Mouse (Mus musculus) kidney, postnatal 0 days (tissue): ENCODE results near the gene Sap30bp. TPM values are rescaled to one million over a fixed set of nuclear protein-coding genes. Genes with fewer than 3 reads are reported as not detected.

Experiments used
- ATAC-seq: fragments of 200-750 bp; cut with Nextera tagmentation; replicated peaks from 2 replicates; pipeline ENCODE4 v1.8.0; 2017; ENCODE audit warnings: low read depth, moderate number of reproducible peaks, moderate TSS enrichment, moderate library complexity; ENCODE audit not compliant: low FRiP score
- DNase-seq: peaks from one replicate; pipeline ENCODE4 v3.0.0-alpha.2; 2016; ENCODE audit warnings: low spot score
- H3K27ac ChIP-seq: fragments of 300-500 bp; sonication (generic); 2 replicates; pipeline ENCODE4 v1.5.1; 2014; ENCODE audit warnings: mild to moderate bottlenecking
- H3K27me3 ChIP-seq: fragments of 300-500 bp; sonication (generic); 2 replicates; pipeline ENCODE4 v1.6.1; 2014; ENCODE audit warnings: low read length, mixed read lengths; ENCODE audit not compliant: insufficient read depth
- H3K36me3 ChIP-seq: fragments of 300-500 bp; sonication (generic); 2 replicates; pipeline ENCODE4 v1.6.1; 2014; ENCODE audit warnings: low read length, mixed read lengths; ENCODE audit not compliant: insufficient read depth
- H3K4me1 ChIP-seq: fragments of 300-500 bp; sonication (generic); replicated peaks from 2 replicates; pipeline ENCODE4 v1.6.1; 2014; ENCODE audit warnings: antibody characterized with exemption, low read length, mixed read lengths; ENCODE audit not compliant: insufficient read depth
- H3K4me2 ChIP-seq: fragments of 300-500 bp; sonication (generic); 2 replicates; pipeline ENCODE4 v1.6.1; 2014; ENCODE audit warnings: mild to moderate bottlenecking, low read length, moderate library complexity, mixed read lengths
- H3K4me3 ChIP-seq: fragments of 300-500 bp; sonication (generic); replicated peaks from 2 replicates; pipeline ENCODE4 v1.5.1; 2014; ENCODE audit warnings: low read depth, low read length
- H3K9ac ChIP-seq: fragments of 300-500 bp; sonication (generic); 2 replicates; pipeline ENCODE4 v1.6.1; 2014; ENCODE audit warnings: low read depth, low read length
- H3K9me3 ChIP-seq: fragments of 300-500 bp; sonication (generic); replicated peaks from 2 replicates; pipeline ENCODE4 v1.6.1; 2016; ENCODE audit warnings: low read length, inconsistent platforms, mixed read lengths
- CTCF ChIP-seq: IDR thresholded peaks from 2 replicates; pipeline ENCODE4 v1.5.1; 2016; ENCODE audit warnings: antibody characterized with exemption, low read depth, mild to moderate bottlenecking, moderate library complexity
- WGBS: fragments of 180-500 bp; shearing (Covaris S2); extraction: QIAGEN DNeasy Blood & Tissue Kit; methylation state at CpG from one replicate; pipeline ENCODE4 v1.1.7; 2014; 5-methylcytosine and 5-hydroxymethylcytosine counted together
- polyA plus RNA-seq: library from polyadenylated mRNA; unstranded; fragments of >200 nt; fragmentation: Nextera tagmentation; extraction: Ambion mirVana; gene quantifications from 2 replicates; pipeline ENCODE4 v1.2.1, GENCODE M21; 2015

Sap30bp gene
- polyA plus RNA-seq, 1 experiment from 2014 or later, result 37.2 TPM

GRCm38 (mm10) chr11:115946221-115946828, 13.2 kb downstream of the Sap30bp start:
- no peak for ATAC-seq
- Histone ChIP-seq H3K9ac (no peak overlapping the region), H3K27ac (0 out of 2 replicates have a peak overlapping the region, but pooled peaks have one; percentile 19), H3K36me3 (peaks cover 42% of the 10 kb centered on the region), H3K4me1 (no peaks in the 10 kb centered on the region), H3K27me3 (no peaks in the 10 kb centered on the region), H3K4me2 (no peak overlapping the region), H3K4me3 (no peak overlapping the region), H3K9me3 (no peaks in the 10 kb centered on the region)
- WGBS, result 80% methylated on average over 9 of the region's 9 CpGs
- no peak for TF ChIP-seq CTCF
- no peak for DNase-seq

GRCm38 (mm10) chr11:115948316-115948715, 15.2 kb downstream of the Sap30bp start:
- DNase-seq (no peak), ATAC-seq (no peak)
- Histone ChIP-seq H3K36me3 (peaks cover 46% of the 10 kb centered on the region), H3K27ac (no peak overlapping the region), H3K9me3 (no peaks in the 10 kb centered on the region), H3K4me1 (no peaks in the 10 kb centered on the region), H3K4me2 (no peak overlapping the region), H3K9ac (no peak overlapping the region), H3K4me3 (no peak overlapping the region), H3K27me3 (no peaks in the 10 kb centered on the region)
- WGBS, result 94% methylated on average over 9 of the region's 9 CpGs
- no peak for TF ChIP-seq CTCF

GRCm38 (mm10) chr11:115950719-115951118, 17.6 kb downstream of the Sap30bp start:
- no peaks in the 10 kb centered on the region for H3K27me3 ChIP-seq
- H3K9ac ChIP-seq, result no peak overlapping the region
- DNase-seq, result no peak
- WGBS, result 76% methylated on average over 2 of the region's 2 CpGs
- H3K4me3 ChIP-seq, result no peak overlapping the region
- no peak for ATAC-seq
- no peaks in the 10 kb centered on the region for H3K4me1 ChIP-seq
- H3K27ac ChIP-seq, result no peak overlapping the region
- H3K4me2 ChIP-seq, result no peak overlapping the region
- H3K9me3 ChIP-seq, result no peaks in the 10 kb centered on the region
- peaks cover 59% of the 10 kb centered on the region for H3K36me3 ChIP-seq
- TF ChIP-seq CTCF, result no peak

GRCm38 (mm10) chr11:115954712-115955111, 21.6 kb downstream of the Sap30bp start:
- no peaks in the 10 kb centered on the region for H3K4me1 ChIP-seq
- no peak for TF ChIP-seq CTCF
- H3K27me3 ChIP-seq, result no peaks in the 10 kb centered on the region
- H3K4me2 ChIP-seq, result no peak overlapping the region
- peaks cover 53% of the 10 kb centered on the region for H3K36me3 ChIP-seq
- H3K9ac ChIP-seq, result no peak overlapping the region
- no peaks in the 10 kb centered on the region for H3K9me3 ChIP-seq
- WGBS, result 88% methylated on average over 5 of the region's 5 CpGs
- no peak overlapping the region for H3K4me3 ChIP-seq
- peak overlapping the region; percentile 19 for H3K27ac ChIP-seq
- ATAC-seq (no peak; the same call in 1 of the 2 replicates), DNase-seq (no peak)

GRCm38 (mm10) chr11:115955195-115955858, 22.2 kb downstream of the Sap30bp start:
- ATAC-seq, result no peak; the same call in 1 of the 2 replicates

GRCm38 (mm10) chr11:115956453-115956852, 23.4 kb downstream of the Sap30bp start:
- no peak for TF ChIP-seq CTCF
- DNase-seq, result no peak
- no peaks in the 10 kb centered on the region for H3K4me1 ChIP-seq
- H3K4me3 ChIP-seq, result no peak overlapping the region
- H3K4me2 ChIP-seq, result no peak overlapping the region
- peaks cover 61% of the 10 kb centered on the region for H3K36me3 ChIP-seq
- H3K9ac ChIP-seq, result no peak overlapping the region
- ATAC-seq, result no peak
- no peaks in the 10 kb centered on the region for H3K9me3 ChIP-seq
- H3K27me3 ChIP-seq, result no peaks in the 10 kb centered on the region
- 55% methylated on average over 4 of the region's 4 CpGs for WGBS
- H3K27ac ChIP-seq, result no peak overlapping the region

More at GRCm38 (mm10) chr11:115955195-115955858, 22.2 kb downstream of the Sap30bp start:
- Histone ChIP-seq H3K4me2 (no peak overlapping the region), H3K36me3 (peaks cover 58% of the 10 kb centered on the region), H3K9me3 (no peaks in the 10 kb centered on the region), H3K27me3 (no peaks in the 10 kb centered on the region), H3K4me1 (no peaks in the 10 kb centered on the region), H3K27ac (peak overlapping the region; percentile 50; the same call in 1 of the 2 replicates), H3K9ac (no peak overlapping the region), H3K4me3 (no peak overlapping the region)
- DNase-seq, result no peak
- 66% methylated on average over 10 of the region's 10 CpGs for WGBS
- no peak for TF ChIP-seq CTCF
